Mouse (Mus musculus) lung, embryonic 15.5 days (tissue): ENCODE results near the gene Cyb5d1. TPM values are rescaled to one million over a fixed set of nuclear protein-coding genes. Genes with fewer than 3 reads are reported as not detected.
A peak's percentile ranks its signal among the peaks of the same experiment; 100 is the strongest.

Experiments used
- ATAC-seq: fragments of 200-750 bp; cut with Nextera tagmentation; 2 replicates; pipeline ENCODE4 v1.8.0; 2017; ENCODE audit warnings: moderate number of reproducible peaks, borderline replicate concordance; ENCODE audit not compliant: low FRiP score, low TSS enrichment; ENCODE audit errors: extremely low read depth
- H3K27ac ChIP-seq: fragments of 300-500 bp; sonication (generic); 2 replicates; pipeline ENCODE4 v1.5.1; 2015; ENCODE audit warnings: moderate library complexity, mild to moderate bottlenecking, inconsistent platforms
- H3K27me3 ChIP-seq: fragments of 300-500 bp; sonication (generic); 2 replicates; pipeline ENCODE4 v1.6.1; 2015; ENCODE audit warnings: inconsistent platforms
- H3K36me3 ChIP-seq: fragments of 300-500 bp; sonication (generic); 2 replicates; pipeline ENCODE4 v1.6.1; 2015; ENCODE audit warnings: inconsistent platforms
- H3K4me1 ChIP-seq: fragments of 300-500 bp; sonication (generic); 2 replicates; pipeline ENCODE4 v1.6.1; 2015; ENCODE audit warnings: inconsistent platforms
- H3K4me2 ChIP-seq: fragments of 300-500 bp; sonication (generic); 2 replicates; pipeline ENCODE4 v1.6.1; 2015; ENCODE audit warnings: inconsistent platforms, mild to moderate bottlenecking, moderate library complexity
- H3K4me3 ChIP-seq: fragments of 300-500 bp; sonication (generic); 2 replicates; pipeline ENCODE4 v1.5.1; 2015; ENCODE audit warnings: mild to moderate bottlenecking, inconsistent platforms
- H3K9ac ChIP-seq: fragments of 300-500 bp; sonication (generic); 2 replicates; pipeline ENCODE4 v1.6.1; 2015; ENCODE audit warnings: inconsistent platforms
- H3K9me3 ChIP-seq: fragments of 300-500 bp; sonication (generic); 2 replicates; pipeline ENCODE4 v1.6.1; 2016; ENCODE audit warnings: inconsistent platforms
- WGBS: fragments of 180-500 bp; shearing (Covaris S2); methylation state at CpG from one replicate; pipeline ENCODE4 v1.1.7; 2015; 5-methylcytosine and 5-hydroxymethylcytosine counted together
- polyA plus RNA-seq: library from polyadenylated mRNA; unstranded; fragments of >200 nt; fragmentation: Nextera tagmentation; extraction: Ambion mirVana; gene quantifications from 2 replicates; pipeline ENCODE4 v1.2.1, GENCODE M21; 2015

Gene Cyb5d1
- polyA plus RNA-seq, 1 experiment from 2014 or later, result 31.5 TPM

- Histone ChIP-seq H3K9ac (peak overlapping the region; percentile 99), H3K9me3 (no peaks in the 10 kb centered on the region), H3K27ac (peak overlapping the region; percentile 100), H3K4me1 (peaks cover 49% of the 10 kb centered on the region), H3K4me2 (peak overlapping the region; percentile 83), H3K27me3 (no peaks in the 10 kb centered on the region), H3K4me3 (peak overlapping the region; percentile 87), H3K36me3 (peaks cover 15% of the 10 kb centered on the region; the same call in 1 of the 2 replicates)
- WGBS, result 14% methylated on average over 2 of the region's 2 CpGs
- no peak for ATAC-seq
Observed at GRCm38 (mm10) chr11:69369990-69370816, 25.2 kb downstream of the Cyb5d1 start.

GRCm38 (mm10) chr11:69369215-69369989 is 26.0 kb downstream of the Cyb5d1 start, which contains the start of gene Chd3:
Gene Chd3 (minus strand): TSS chr11:69369406.
- Histone ChIP-seq H3K36me3 (peaks cover 15% of the 10 kb centered on the region; the same call in 1 of the 2 replicates), H3K9ac (peak within 1 kb of the TSS; percentile 99), H3K4me1 (peaks cover 57% of the 10 kb centered on the region), H3K9me3 (no peaks in the 10 kb centered on the region), H3K4me3 (peak within 1 kb of the TSS; percentile 87), H3K27me3 (no peaks in the 10 kb centered on the region), H3K4me2 (peak within 1 kb of the TSS; percentile 83), H3K27ac (peak within 1 kb of the TSS; percentile 100)
- no peak for ATAC-seq
- WGBS, result 1% methylated on average over 11 of the region's 34 CpGs

- peak overlapping the region; percentile 99 for H3K9ac ChIP-seq
- no peaks in the 10 kb centered on the region for H3K27me3 ChIP-seq
- WGBS, result under 1% methylated on average over 69 of the region's 106 CpGs
- no peak for ATAC-seq
- H3K4me3 ChIP-seq, result peak overlapping the region; percentile 87
- peak overlapping the region; percentile 100 for H3K27ac ChIP-seq
- H3K9me3 ChIP-seq, result no peaks in the 10 kb centered on the region
- H3K4me1 ChIP-seq, result peaks cover 65% of the 10 kb centered on the region
- H3K36me3 ChIP-seq, result peaks cover 16% of the 10 kb centered on the region
- peak overlapping the region; percentile 83 for H3K4me2 ChIP-seq
Observed at GRCm38 (mm10) chr11:69368356-69369214, 26.8 kb downstream of the Cyb5d1 start.

- H3K27me3 ChIP-seq, result no peaks in the 10 kb centered on the region
- H3K36me3 ChIP-seq, result peaks cover 17% of the 10 kb centered on the region
- peak overlapping the region; percentile 83 for H3K4me2 ChIP-seq
- peak overlapping the region; percentile 99 for H3K9ac ChIP-seq
- WGBS, result under 1% methylated on average over 22 of the region's 22 CpGs
- no peak for ATAC-seq
- peaks cover 67% of the 10 kb centered on the region for H3K4me1 ChIP-seq
- H3K27ac ChIP-seq, result peak overlapping the region; percentile 100
- H3K9me3 ChIP-seq, result no peaks in the 10 kb centered on the region
- peak overlapping the region; percentile 87 for H3K4me3 ChIP-seq
Observed at GRCm38 (mm10) chr11:69367616-69368355, 27.6 kb downstream of the Cyb5d1 start.

- Histone ChIP-seq H3K4me3 (peak overlapping the region; percentile 87), H3K27me3 (no peaks in the 10 kb centered on the region), H3K9me3 (no peaks in the 10 kb centered on the region), H3K27ac (peak overlapping the region; percentile 100), H3K36me3 (peaks cover 22% of the 10 kb centered on the region), H3K4me1 (peaks cover 64% of the 10 kb centered on the region), H3K9ac (peak overlapping the region; percentile 99), H3K4me2 (peak overlapping the region; percentile 83)
- no peak for ATAC-seq
- 0% methylated on average over 21 of the region's 22 CpGs for WGBS
Observed at GRCm38 (mm10) chr11:69366855-69367615, 28.4 kb downstream of the Cyb5d1 start.

GRCm38 (mm10) chr11:69366157-69366854 is 29.1 kb downstream of the Cyb5d1 start:
- peak overlapping the region; percentile 83 for H3K4me2 ChIP-seq
- H3K9ac ChIP-seq, result peak overlapping the region; percentile 59
- H3K4me1 ChIP-seq, result peaks cover 57% of the 10 kb centered on the region
- H3K27me3 ChIP-seq, result no peaks in the 10 kb centered on the region
- H3K9me3 ChIP-seq, result no peaks in the 10 kb centered on the region
- peaks cover 29% of the 10 kb centered on the region for H3K36me3 ChIP-seq
- peak overlapping the region; percentile 87 for H3K4me3 ChIP-seq
- WGBS, result under 1% methylated on average over 26 of the region's 26 CpGs
- H3K27ac ChIP-seq, result peak overlapping the region; percentile 100
- peak; percentile 84 for ATAC-seq

- H3K9ac ChIP-seq, result peak overlapping the region; percentile 59
- H3K27me3 ChIP-seq, result no peaks in the 10 kb centered on the region
- no peak for ATAC-seq
- H3K4me1 ChIP-seq, result peaks cover 51% of the 10 kb centered on the region
- H3K36me3 ChIP-seq, result peaks cover 35% of the 10 kb centered on the region
- WGBS, result 18% methylated on average over 6 of the region's 6 CpGs
- H3K4me3 ChIP-seq, result peak overlapping the region; percentile 87
- H3K4me2 ChIP-seq, result peak overlapping the region; percentile 83
- peak overlapping the region; percentile 100 for H3K27ac ChIP-seq
- no peaks in the 10 kb centered on the region for H3K9me3 ChIP-seq
Observed at GRCm38 (mm10) chr11:69365722-69366121, 29.7 kb downstream of the Cyb5d1 start.

- H3K4me3 ChIP-seq, result peak overlapping the region; percentile 87
- 1% methylated on average over 6 of the region's 6 CpGs for WGBS
Observed at GRCm38 (mm10) chr11:69364910-69365309, 30.5 kb downstream of the Cyb5d1 start.

GRCm38 (mm10) chr11:69364376-69364775 is 31.1 kb downstream of the Cyb5d1 start:
- H3K4me2 ChIP-seq, result peak overlapping the region; percentile 83
- H3K27me3 ChIP-seq, result no peaks in the 10 kb centered on the region
- no peaks in the 10 kb centered on the region for H3K9me3 ChIP-seq
- peaks cover 44% of the 10 kb centered on the region for H3K4me1 ChIP-seq
- H3K9ac ChIP-seq, result peak overlapping the region; percentile 8
- H3K27ac ChIP-seq, result peak overlapping the region; percentile 100
- WGBS, result 28% methylated on average over 8 of the region's 8 CpGs
- ATAC-seq, result no peak
- H3K36me3 ChIP-seq, result peaks cover 49% of the 10 kb centered on the region
- 0 out of 2 replicates have a peak overlapping the region, but pooled peaks have one; percentile 2 for H3K4me3 ChIP-seq

More at GRCm38 (mm10) chr11:69364910-69365309, 30.5 kb downstream of the Cyb5d1 start:
- peak overlapping the region; percentile 100 for H3K27ac ChIP-seq
- H3K9ac ChIP-seq, result 0 out of 2 replicates have a peak overlapping the region, but pooled peaks have one; percentile 59
- ATAC-seq, result peak; percentile 61
- peaks cover 47% of the 10 kb centered on the region for H3K4me1 ChIP-seq
- no peaks in the 10 kb centered on the region for H3K27me3 ChIP-seq
- no peaks in the 10 kb centered on the region for H3K9me3 ChIP-seq
- H3K4me2 ChIP-seq, result peak overlapping the region; percentile 83
- H3K36me3 ChIP-seq, result peaks cover 43% of the 10 kb centered on the region
